Mouse (Mus musculus): ENCODE measurements around the gene Galns.

- TF ChIP-seq POLR2A (IDR thresholded peaks at IDR 0.05; ENCODE audit: insufficient read length, low read depth) (no peak), E2F4 (IDR thresholded peaks at IDR 0.05; ENCODE audit: insufficient read depth) (no peak), TCF12 (IDR thresholded peaks at IDR 0.05; ENCODE audit: insufficient read depth, poor library complexity, severe bottlenecking) (no peak), CEBPB (IDR thresholded peaks at IDR 0.05; ENCODE audit: insufficient read depth, poor library complexity, severe bottlenecking) (no peak)
Measured at GRCm38 (mm10) chr8:122571750-122572267, 39.5 kb downstream of the Galns start.

All from myocyte (in vitro differentiated cells).